Mouse (Mus musculus) neural tube, embryonic 15.5 days (tissue): ENCODE results near the gene Serinc1. TPM values are rescaled to one million over a fixed set of nuclear protein-coding genes. Genes with fewer than 3 reads are reported as not detected.

ENCODE experiments used
- ATAC-seq: fragments of 200-750 bp; cut with Nextera tagmentation; 2 replicates; pipeline ENCODE4 v1.8.0; 2017; ENCODE audit warnings: mild to moderate bottlenecking, moderate TSS enrichment, moderate library complexity; ENCODE audit not compliant: low FRiP score
- H3K27ac ChIP-seq: fragments of 300-500 bp; sonication (generic); replicated peaks from 2 replicates; pipeline ENCODE4 v1.5.1; 2015; ENCODE audit warnings: mild to moderate bottlenecking, inconsistent platforms
- H3K27me3 ChIP-seq: fragments of 300-500 bp; sonication (generic); replicated peaks from 2 replicates; pipeline ENCODE4 v1.6.1; 2015; ENCODE audit warnings: inconsistent platforms
- H3K36me3 ChIP-seq: fragments of 300-500 bp; sonication (generic); 2 replicates; pipeline ENCODE4 v1.6.1; 2015; ENCODE audit warnings: inconsistent platforms
- H3K4me1 ChIP-seq: fragments of 300-500 bp; sonication (generic); 2 replicates; pipeline ENCODE4 v1.6.1; 2015; ENCODE audit warnings: inconsistent platforms
- H3K4me2 ChIP-seq: fragments of 300-500 bp; sonication (generic); 2 replicates; pipeline ENCODE4 v1.6.1; 2015; ENCODE audit warnings: inconsistent platforms, mild to moderate bottlenecking, moderate library complexity
- H3K4me3 ChIP-seq: fragments of 300-500 bp; sonication (generic); replicated peaks from 2 replicates; pipeline ENCODE4 v1.5.1; 2015; ENCODE audit warnings: mild to moderate bottlenecking, inconsistent platforms
- H3K9ac ChIP-seq: fragments of 300-500 bp; sonication (generic); replicated peaks from 2 replicates; pipeline ENCODE4 v1.6.1; 2015; ENCODE audit warnings: mild to moderate bottlenecking, inconsistent platforms
- H3K9me3 ChIP-seq: fragments of 300-500 bp; sonication (generic); replicated peaks from 2 replicates; pipeline ENCODE4 v1.6.1; 2016; ENCODE audit warnings: inconsistent platforms
- WGBS: fragments of 180-500 bp; shearing (Covaris S2); methylation state at CpG from one replicate; pipeline ENCODE4 v1.1.7; 2015; ENCODE audit warnings: mixed read lengths; 5-methylcytosine and 5-hydroxymethylcytosine counted together
- polyA plus RNA-seq: library from polyadenylated mRNA; unstranded; fragments of >200 nt; fragmentation: Nextera tagmentation; extraction: Ambion mirVana; gene quantifications from 2 replicates; pipeline ENCODE4 v1.2.1, GENCODE M21; 2015

The Serinc1 gene
- polyA plus RNA-seq, 1 experiment from 2014 or later = 428 TPM

DNA sequence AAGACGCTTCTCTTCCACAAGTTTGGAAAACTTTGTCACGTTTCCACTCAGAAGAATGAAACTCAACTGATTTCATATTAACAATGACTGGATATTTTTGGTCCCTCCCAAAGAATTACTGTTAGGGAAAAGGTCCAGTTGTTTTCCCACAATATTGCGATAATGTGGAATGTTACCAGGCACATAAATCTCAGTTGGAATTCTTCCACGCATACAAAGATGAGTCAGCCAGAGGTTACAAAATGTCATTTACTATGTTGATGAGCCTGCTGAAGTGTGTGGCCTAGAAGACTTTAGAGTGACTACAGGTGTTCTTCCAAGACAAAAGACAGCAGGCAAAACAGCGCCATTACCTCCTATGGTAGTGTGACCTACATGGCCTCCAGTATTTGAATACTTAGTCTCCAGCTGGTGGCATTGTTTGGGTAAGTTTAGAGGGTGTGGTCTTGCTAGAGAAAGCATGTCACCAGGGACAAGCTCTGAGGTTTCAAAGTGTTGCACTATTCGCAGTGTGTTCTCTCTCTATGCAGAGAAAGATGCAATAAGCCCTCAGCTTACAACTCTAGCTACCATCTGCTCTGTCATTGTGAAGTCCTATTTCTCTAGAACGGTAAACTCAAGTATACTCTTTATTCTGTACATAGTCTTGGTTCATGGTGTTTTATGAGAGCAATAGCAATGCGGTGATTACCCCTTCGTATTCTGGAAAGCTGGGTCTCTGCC lies 55.0 kb downstream of the Serinc1 start:
- H3K4me1 ChIP-seq = no peaks in the 10 kb centered on the region
- H3K9ac ChIP-seq = no peak overlapping the region
- no peak for ATAC-seq
- no peak overlapping the region for H3K27ac ChIP-seq
- no peak overlapping the region for H3K4me3 ChIP-seq
- H3K4me2 ChIP-seq = no peak overlapping the region
- no peaks in the 10 kb centered on the region for H3K36me3 ChIP-seq
- H3K9me3 ChIP-seq = no peaks in the 10 kb centered on the region
- H3K27me3 ChIP-seq = no peaks in the 10 kb centered on the region
- 65% methylated on average over 9 of the region's 9 CpGs for WGBS

Other genes starting within 250 kb of the Serinc1 start
- 38.0 and 44.0 TPM in 2 replicates for gene Hsf2, start 46.1 kb downstream of the Serinc1 start, polyA plus RNA-seq
- gene Pkib, start 99.5 kb upstream of the Serinc1 start, polyA plus RNA-seq = 5.1 and 5.2 TPM in 2 replicates